Mouse (Mus musculus) ES-Bruce4 (cell line): ENCODE data around the gene Tmem184b. TPM values are rescaled to one million over a fixed set of nuclear protein-coding genes. Genes with fewer than 3 reads are reported as not detected.

Experiments used
- H3K27ac ChIP-seq: 2 replicates; pipeline ENCODE4 v1.5.1; 2012; ENCODE audit warnings: low read length, inconsistent platforms; ENCODE audit not compliant: insufficient read depth
- H3K27me3 ChIP-seq: 2 replicates; pipeline ENCODE4 v1.6.1; 2012; ENCODE audit warnings: mild to moderate bottlenecking, low read length, inconsistent platforms; ENCODE audit not compliant: control insufficient read depth, poor library complexity, insufficient read depth, severe bottlenecking
- H3K36me3 ChIP-seq: 2 replicates; pipeline ENCODE4 v1.6.1; 2012; ENCODE audit warnings: inconsistent platforms, mild to moderate bottlenecking, low read length, moderate library complexity; ENCODE audit not compliant: control insufficient read depth, poor library complexity, insufficient read depth, severe bottlenecking
- H3K4me1 ChIP-seq: one replicate; pipeline ENCODE4 v1.8.1; 2011; ENCODE audit warnings: low read length; ENCODE audit not compliant: control insufficient read depth, insufficient read depth
- H3K4me3 ChIP-seq: 2 replicates; pipeline ENCODE4 v1.5.1; 2011; ENCODE audit warnings: low read depth, mild to moderate bottlenecking, low read length
- H3K9ac ChIP-seq: 2 replicates; pipeline ENCODE4 v1.6.1; 2012; ENCODE audit warnings: low read depth, mild to moderate bottlenecking, inconsistent platforms; ENCODE audit not compliant: poor library complexity, severe bottlenecking
- H3K9me3 ChIP-seq: replicated peaks from 2 replicates; pipeline ENCODE4 v1.6.1; 2012; ENCODE audit warnings: mild to moderate bottlenecking, low read length, inconsistent platforms; ENCODE audit not compliant: control insufficient read depth, poor library complexity, insufficient read depth, severe bottlenecking
- CTCF ChIP-seq: IDR thresholded peaks from one replicate; pipeline ENCODE4 v1.8.1; 2011; ENCODE audit warnings: low read depth, low read length
- EP300 ChIP-seq: IDR thresholded peaks from 2 replicates; pipeline ENCODE4 v1.6.1; 2011; ENCODE audit warnings: low read depth, low read length; ENCODE audit not compliant: insufficient read depth
- POLR2A ChIP-seq: IDR thresholded peaks from one replicate; pipeline ENCODE4 v1.8.1; 2011; ENCODE audit warnings: low read length; ENCODE audit not compliant: insufficient read depth
- polyA plus RNA-seq: library from polyadenylated mRNA; stranded (reverse); fragments of >200 nt; gene quantifications from 2 replicates; pipeline ENCODE4 v1.2.4, GENCODE M21; 2011; ENCODE audit warnings: low read depth; ENCODE audit not compliant: missing spikeins, insufficient read depth, insufficient read length

The Tmem184b gene
- polyA plus RNA-seq, 1 experiment = 59.6 TPM

DNA sequence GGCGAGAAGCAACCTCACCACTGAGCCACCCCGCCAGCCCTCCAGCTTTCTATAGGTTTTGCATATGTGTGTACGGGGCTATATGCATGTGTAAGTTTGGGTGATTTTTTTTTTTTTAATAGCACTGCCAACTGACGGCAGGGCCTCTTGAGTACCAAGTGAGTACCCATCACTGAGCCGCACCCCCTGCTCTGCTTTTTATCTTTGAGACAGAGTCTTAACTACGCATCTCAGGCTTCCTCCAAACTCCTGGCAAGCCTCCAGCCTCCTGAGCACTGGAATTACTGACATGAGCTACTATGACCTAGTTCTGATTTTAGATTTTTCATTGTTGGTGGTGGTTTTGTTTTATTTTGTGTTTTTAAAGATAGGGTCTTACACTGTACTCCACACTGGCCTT is 24.1 kb upstream of the Tmem184b start:
- H3K9me3 ChIP-seq = no peaks in the 10 kb centered on the region
- H3K36me3 ChIP-seq = peaks cover 55% of the 10 kb centered on the region
- TF ChIP-seq CTCF (no peak), POLR2A (no peak), EP300 (no peak)
- no peak overlapping the region for H3K9ac ChIP-seq
- H3K27me3 ChIP-seq = no peaks in the 10 kb centered on the region
- no peak overlapping the region for H3K27ac ChIP-seq
- peaks cover 3% of the 10 kb centered on the region for H3K4me1 ChIP-seq
- H3K4me3 ChIP-seq = no peak overlapping the region

DNA sequence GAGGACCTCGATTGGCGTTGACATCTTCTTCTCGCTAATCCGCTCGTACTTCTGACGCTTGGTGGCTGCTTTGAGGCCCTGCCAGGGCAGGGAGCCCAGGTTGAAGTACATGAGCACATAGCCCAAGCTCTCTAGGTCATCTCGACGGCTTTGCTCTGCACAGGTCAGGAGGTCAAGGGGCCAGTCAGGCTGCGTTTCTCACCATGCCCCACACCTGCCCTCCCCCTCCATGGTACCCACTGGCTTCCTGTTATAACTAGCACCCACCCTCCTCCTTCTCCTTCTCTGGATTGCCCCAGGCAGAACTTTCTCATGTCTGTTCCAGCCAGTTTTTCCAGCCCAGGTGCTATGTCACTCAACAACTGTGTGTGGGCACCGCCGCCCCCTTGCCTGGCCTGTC is 22.1 kb upstream of the Tmem184b start:
- Histone ChIP-seq H3K9me3 (no peaks in the 10 kb centered on the region), H3K4me3 (no peak overlapping the region), H3K4me1 (peaks cover 2% of the 10 kb centered on the region), H3K27ac (no peak overlapping the region), H3K9ac (no peak overlapping the region), H3K27me3 (no peaks in the 10 kb centered on the region), H3K36me3 (peaks cover 62% of the 10 kb centered on the region)
- TF ChIP-seq CTCF (no peak), EP300 (no peak), POLR2A (no peak)

DNA sequence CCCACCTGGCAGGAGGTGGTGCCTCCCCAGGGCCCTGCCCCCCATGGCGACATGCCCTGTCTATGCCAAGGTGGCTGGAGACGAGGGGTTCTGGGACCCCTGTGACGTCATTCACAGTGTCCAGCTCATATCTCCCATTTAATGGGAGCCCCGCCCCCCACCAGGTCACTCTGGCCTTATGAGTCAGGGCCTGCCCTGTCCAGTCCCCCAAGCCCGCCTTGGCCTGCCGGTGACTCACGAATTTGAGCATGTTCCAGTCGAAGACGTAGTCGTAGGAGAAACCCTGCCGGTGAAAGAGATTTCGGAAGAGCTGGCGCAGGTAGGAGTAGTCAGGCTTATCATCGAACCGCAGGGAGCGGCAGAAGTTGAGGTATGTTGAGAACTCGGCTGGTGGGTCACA is 21.2 kb upstream of the Tmem184b start:
- no peak overlapping the region for H3K4me3 ChIP-seq
- no peaks in the 10 kb centered on the region for H3K9me3 ChIP-seq
- TF ChIP-seq CTCF (no peak), EP300 (no peak), POLR2A (no peak)
- H3K27me3 ChIP-seq = no peaks in the 10 kb centered on the region
- H3K9ac ChIP-seq = no peak overlapping the region
- no peaks in the 10 kb centered on the region for H3K4me1 ChIP-seq
- peaks cover 62% of the 10 kb centered on the region for H3K36me3 ChIP-seq
- H3K27ac ChIP-seq = no peak overlapping the region

DNA sequence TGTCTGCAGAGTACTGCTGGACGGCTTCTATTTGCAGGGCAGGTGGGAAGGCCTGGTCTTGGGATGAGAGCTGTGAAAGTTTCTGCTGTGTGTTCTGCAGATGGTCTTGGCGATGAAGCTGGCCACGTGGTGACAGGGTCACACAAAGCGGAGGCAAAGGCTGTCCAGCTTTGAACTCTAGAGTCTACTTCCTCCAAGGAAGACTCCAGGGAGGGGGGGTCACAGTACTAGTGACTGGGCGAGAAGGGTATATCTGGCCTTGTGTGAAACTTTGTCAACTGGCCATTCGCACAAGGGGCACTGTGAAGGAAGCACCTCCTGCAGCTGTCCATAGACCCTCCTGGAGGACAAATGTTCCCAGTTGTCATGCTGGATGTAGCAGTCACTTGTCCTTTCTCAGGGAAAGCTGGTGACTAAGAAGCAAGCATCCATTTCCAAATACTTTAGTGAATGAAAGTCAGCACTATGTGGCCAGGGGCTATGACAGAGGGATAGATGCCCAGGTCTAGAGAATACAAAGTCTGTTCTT is 19.4 kb upstream of the Tmem184b start:
- Histone ChIP-seq H3K27ac (no peak overlapping the region), H3K27me3 (no peaks in the 10 kb centered on the region), H3K4me1 (peaks cover 3% of the 10 kb centered on the region), H3K9ac (no peak overlapping the region), H3K9me3 (no peaks in the 10 kb centered on the region), H3K36me3 (peaks cover 54% of the 10 kb centered on the region), H3K4me3 (no peak overlapping the region)
- TF ChIP-seq POLR2A = no peak
- no peak for TF ChIP-seq EP300
- no peak for TF ChIP-seq CTCF

DNA sequence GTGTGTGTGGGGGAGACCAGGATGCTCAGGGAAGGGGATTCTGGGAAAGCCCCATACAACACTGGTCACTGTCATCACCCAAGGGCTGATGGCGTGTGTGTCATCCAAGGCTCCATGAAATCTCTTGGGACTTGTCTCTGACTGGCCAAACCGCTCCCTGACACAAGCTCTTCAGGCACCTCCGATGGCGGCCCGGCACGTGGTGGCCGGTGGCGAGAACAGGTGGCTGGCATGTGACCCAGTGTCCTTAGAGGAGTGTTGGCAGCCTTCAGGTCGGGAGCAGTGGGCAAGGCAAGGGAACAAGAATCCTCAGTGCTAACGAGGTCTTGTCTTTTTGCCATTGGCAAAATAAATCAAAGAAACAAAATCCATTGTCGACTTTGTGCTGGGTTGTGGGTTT is 15.3 kb upstream of the Tmem184b start:
- H3K27ac ChIP-seq = no peak overlapping the region
- H3K9ac ChIP-seq = no peak overlapping the region
- no peaks in the 10 kb centered on the region for H3K27me3 ChIP-seq
- no peak overlapping the region for H3K4me3 ChIP-seq
- peaks cover 12% of the 10 kb centered on the region for H3K4me1 ChIP-seq
- no peak for TF ChIP-seq CTCF
- TF ChIP-seq POLR2A = no peak
- no peak for TF ChIP-seq EP300
- no peaks in the 10 kb centered on the region for H3K9me3 ChIP-seq
- H3K36me3 ChIP-seq = peaks cover 17% of the 10 kb centered on the region

DNA sequence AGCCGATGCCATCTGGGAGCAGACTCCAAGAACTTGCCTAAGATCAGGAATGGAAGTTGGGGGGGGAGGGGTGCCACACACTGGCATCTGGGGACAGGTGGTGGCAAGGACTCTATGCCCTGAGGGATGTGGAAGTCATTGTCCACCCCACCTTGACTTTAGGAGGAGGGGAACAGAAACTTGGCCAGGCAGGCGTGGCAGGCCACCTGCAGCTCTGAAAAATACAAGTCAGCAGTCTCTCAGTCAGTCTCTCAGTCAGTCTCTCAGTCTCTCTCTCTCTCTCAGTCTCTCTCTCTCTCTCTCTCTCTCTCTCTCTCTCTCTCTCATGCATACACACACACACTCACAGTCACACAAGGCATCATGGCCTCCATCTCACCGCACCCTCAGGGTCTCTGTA is 14.9 kb upstream of the Tmem184b start:
- TF ChIP-seq CTCF (no peak), EP300 (no peak), POLR2A (no peak)
- H3K27ac ChIP-seq = no peak overlapping the region; the same call in 1 of the 2 replicates
- no peaks in the 10 kb centered on the region for H3K9me3 ChIP-seq
- H3K36me3 ChIP-seq = peaks cover 13% of the 10 kb centered on the region
- H3K27me3 ChIP-seq = no peaks in the 10 kb centered on the region
- peaks cover 12% of the 10 kb centered on the region for H3K4me1 ChIP-seq
- no peak overlapping the region for H3K4me3 ChIP-seq
- H3K9ac ChIP-seq = no peak overlapping the region
